Mouse (Mus musculus): ENCODE results near the gene Kdm4a. TPM values are rescaled to one million over a fixed set of nuclear protein-coding genes. Genes with fewer than 3 reads are reported as not detected.

The Kdm4a gene
- polyA plus RNA-seq, 1 experiment from 2014 or later = 58.7 TPM

GRCm38 (mm10) chr4:118199093-118199492 is 19.2 kb upstream of the Kdm4a start:
- Histone ChIP-seq H3K27me3 (no peaks in the 10 kb centered on the region), H3K9me3 (replicated peaks) (no peaks in the 10 kb centered on the region), H3K4me1 (no peaks in the 10 kb centered on the region), H3K4me3 (no peak overlapping the region), H3K9ac (no peak overlapping the region), H3K4me2 (no peak overlapping the region), H3K27ac (no peak overlapping the region), H3K36me3 (ENCODE audit: poor library complexity, severe bottlenecking) (no peaks in the 10 kb centered on the region)
- 92% methylated on average over 2 of the region's 2 CpGs for WGBS
- ATAC-seq = no peak

GRCm38 (mm10) chr4:118198606-118199005 is 18.8 kb upstream of the Kdm4a start:
- WGBS = 80% methylated on average over 3 of the region's 3 CpGs
- no peaks in the 10 kb centered on the region; the same call in 1 of the 2 replicates for H3K4me1 ChIP-seq
- H3K27me3 ChIP-seq = no peaks in the 10 kb centered on the region
- H3K4me3 ChIP-seq = no peak overlapping the region
- no peak overlapping the region for H3K9ac ChIP-seq
- H3K9me3 ChIP-seq (replicated peaks) = no peaks in the 10 kb centered on the region
- no peak overlapping the region for H3K27ac ChIP-seq
- ATAC-seq = no peak
- H3K36me3 ChIP-seq (ENCODE audit: poor library complexity, severe bottlenecking) = no peaks in the 10 kb centered on the region
- no peak overlapping the region for H3K4me2 ChIP-seq

- WGBS = 88% methylated on average over 10 of the region's 10 CpGs
- no peak overlapping the region for H3K27ac ChIP-seq
- H3K9me3 ChIP-seq (replicated peaks) = no peaks in the 10 kb centered on the region
- peaks cover 2% of the 10 kb centered on the region; the same call in 1 of the 2 replicates for H3K4me1 ChIP-seq
- no peak overlapping the region for H3K4me2 ChIP-seq
- H3K36me3 ChIP-seq (ENCODE audit: poor library complexity, severe bottlenecking) = no peaks in the 10 kb centered on the region
- no peaks in the 10 kb centered on the region for H3K27me3 ChIP-seq
- H3K9ac ChIP-seq = no peak overlapping the region
- H3K4me3 ChIP-seq = no peak overlapping the region
- no peak for ATAC-seq
Observed at GRCm38 (mm10) chr4:118196185-118196584, 16.3 kb upstream of the Kdm4a start.

- peak overlapping the region; percentile 70 for H3K4me2 ChIP-seq
- peak overlapping the region; percentile 94 for H3K27ac ChIP-seq
- ATAC-seq = peak; percentile 2
- H3K4me1 ChIP-seq = peaks cover 18% of the 10 kb centered on the region
- peaks cover 19% of the 10 kb centered on the region for H3K36me3 ChIP-seq (ENCODE audit: poor library complexity, severe bottlenecking)
- 10% methylated on average over 17 of the region's 17 CpGs for WGBS
- H3K9me3 ChIP-seq (replicated peaks) = no peaks in the 10 kb centered on the region
- peak overlapping the region; percentile 69 for H3K4me3 ChIP-seq
- no peaks in the 10 kb centered on the region for H3K27me3 ChIP-seq
- H3K9ac ChIP-seq = peak overlapping the region; percentile 82
Observed at GRCm38 (mm10) chr4:118180301-118181080, 648 bp upstream of the Kdm4a start.

- 2% methylated on average over 12 of the region's 12 CpGs for WGBS
- H3K9me3 ChIP-seq (replicated peaks) = no peaks in the 10 kb centered on the region
- H3K9ac ChIP-seq = peak overlapping the region; percentile 82
- no peaks in the 10 kb centered on the region for H3K27me3 ChIP-seq
- H3K4me3 ChIP-seq = peak overlapping the region; percentile 69
- peak overlapping the region; percentile 65 for H3K4me2 ChIP-seq
- H3K4me1 ChIP-seq = peaks cover 18% of the 10 kb centered on the region
- H3K27ac ChIP-seq = peak overlapping the region; percentile 94
- H3K36me3 ChIP-seq (ENCODE audit: poor library complexity, severe bottlenecking) = peaks cover 34% of the 10 kb centered on the region
- ATAC-seq = no peak
Observed at GRCm38 (mm10) chr4:118178952-118179466, 834 bp downstream of the Kdm4a start.

- 96% methylated on average over 12 of the region's 12 CpGs for WGBS
- H3K27ac ChIP-seq = no peak overlapping the region
- H3K4me3 ChIP-seq = no peak overlapping the region
- ATAC-seq = no peak
- no peaks in the 10 kb centered on the region for H3K27me3 ChIP-seq
- H3K9ac ChIP-seq = no peak overlapping the region
- H3K4me1 ChIP-seq = no peaks in the 10 kb centered on the region
- H3K9me3 ChIP-seq (replicated peaks) = no peaks in the 10 kb centered on the region
- no peak overlapping the region for H3K4me2 ChIP-seq
- H3K36me3 ChIP-seq (ENCODE audit: poor library complexity, severe bottlenecking) = peaks cover 100% of the 10 kb centered on the region
Observed at GRCm38 (mm10) chr4:118172461-118172860, 7.4 kb downstream of the Kdm4a start.

GRCm38 (mm10) chr4:118171006-118171405 is 8.8 kb downstream of the Kdm4a start:
- H3K4me2 ChIP-seq = no peak overlapping the region
- H3K27ac ChIP-seq = no peak overlapping the region
- H3K9me3 ChIP-seq (replicated peaks) = no peaks in the 10 kb centered on the region
- no peak for ATAC-seq
- peaks cover 100% of the 10 kb centered on the region for H3K36me3 ChIP-seq (ENCODE audit: poor library complexity, severe bottlenecking)
- no peak overlapping the region for H3K4me3 ChIP-seq
- no peaks in the 10 kb centered on the region for H3K4me1 ChIP-seq
- WGBS = 93% methylated on average over 9 of the region's 9 CpGs
- no peak overlapping the region for H3K9ac ChIP-seq
- no peaks in the 10 kb centered on the region for H3K27me3 ChIP-seq

- WGBS = 97% methylated on average over 12 of the region's 12 CpGs
- H3K4me3 ChIP-seq = no peak overlapping the region
- no peak overlapping the region for H3K9ac ChIP-seq
- H3K4me2 ChIP-seq = no peak overlapping the region
- H3K27me3 ChIP-seq = no peaks in the 10 kb centered on the region
- no peaks in the 10 kb centered on the region for H3K9me3 ChIP-seq (replicated peaks)
- H3K27ac ChIP-seq = no peak overlapping the region
- no peak for ATAC-seq
- peaks cover 99% of the 10 kb centered on the region for H3K36me3 ChIP-seq (ENCODE audit: poor library complexity, severe bottlenecking)
- no peaks in the 10 kb centered on the region for H3K4me1 ChIP-seq
Observed at GRCm38 (mm10) chr4:118162123-118162522, 17.7 kb downstream of the Kdm4a start.

- no peak overlapping the region for H3K9ac ChIP-seq
- no peak for ATAC-seq
- H3K27me3 ChIP-seq = no peaks in the 10 kb centered on the region
- no peaks in the 10 kb centered on the region for H3K9me3 ChIP-seq (replicated peaks)
- 91% methylated on average over 3 of the region's 3 CpGs for WGBS
- H3K27ac ChIP-seq = no peak overlapping the region
- H3K4me2 ChIP-seq = no peak overlapping the region
- no peaks in the 10 kb centered on the region for H3K4me1 ChIP-seq
- peaks cover 98% of the 10 kb centered on the region for H3K36me3 ChIP-seq (ENCODE audit: poor library complexity, severe bottlenecking)
- H3K4me3 ChIP-seq = no peak overlapping the region
Observed at GRCm38 (mm10) chr4:118157666-118158065, 22.2 kb downstream of the Kdm4a start.

GRCm38 (mm10) chr4:118156559-118156958 is 23.3 kb downstream of the Kdm4a start:
- WGBS = 77% methylated on average over 15 of the region's 15 CpGs
- Histone ChIP-seq H3K9ac (no peak overlapping the region), H3K27ac (no peak overlapping the region), H3K27me3 (no peaks in the 10 kb centered on the region), H3K4me1 (no peaks in the 10 kb centered on the region), H3K36me3 (ENCODE audit: poor library complexity, severe bottlenecking) (peaks cover 98% of the 10 kb centered on the region), H3K4me3 (no peak overlapping the region), H3K4me2 (no peak overlapping the region), H3K9me3 (replicated peaks) (no peaks in the 10 kb centered on the region)
- no peak for ATAC-seq

- Histone ChIP-seq H3K4me2 (no peak overlapping the region), H3K9me3 (replicated peaks) (no peaks in the 10 kb centered on the region), H3K4me3 (no peak overlapping the region), H3K4me1 (no peaks in the 10 kb centered on the region), H3K27ac (no peak overlapping the region), H3K36me3 (ENCODE audit: poor library complexity, severe bottlenecking) (peaks cover 98% of the 10 kb centered on the region), H3K27me3 (no peaks in the 10 kb centered on the region), H3K9ac (no peak overlapping the region)
- 92% methylated on average over 5 of the region's 5 CpGs for WGBS
- ATAC-seq = no peak
Observed at GRCm38 (mm10) chr4:118154889-118155288, 25.0 kb downstream of the Kdm4a start.

GRCm38 (mm10) chr4:118152020-118152785 is 27.6 kb downstream of the Kdm4a start:
- no peaks in the 10 kb centered on the region for H3K9me3 ChIP-seq (replicated peaks)
- ATAC-seq = no peak
- no peaks in the 10 kb centered on the region for H3K27me3 ChIP-seq
- H3K4me1 ChIP-seq = no peaks in the 10 kb centered on the region
- H3K27ac ChIP-seq = no peak overlapping the region
- peaks cover 98% of the 10 kb centered on the region for H3K36me3 ChIP-seq (ENCODE audit: poor library complexity, severe bottlenecking)
- 95% methylated on average over 17 of the region's 17 CpGs for WGBS
- H3K4me3 ChIP-seq = no peak overlapping the region
- H3K4me2 ChIP-seq = no peak overlapping the region
- H3K9ac ChIP-seq = no peak overlapping the region
